Mouse (Mus musculus): Measurements from ENCODE around the gene Zfp472. TPM values are rescaled to one million over a fixed set of nuclear protein-coding genes. Genes with fewer than 3 reads are reported as not detected.
"Not testable (repeated sequence)": the region's sequence is repeated elsewhere in the genome, so short reads cannot be mapped to it uniquely, and the experiment has no call there.

The Zfp472 gene
- polyA plus RNA-seq, 1 experiment from 2014 or later, result 9.0 TPM

GRCm38 (mm10) chr17:32981361-32981760, 15.7 kb downstream of the Zfp472 start:
- no peaks in the 10 kb centered on the region for H3K9me3 ChIP-seq (ENCODE audit: control insufficient read depth, low read length)
- H3K36me3 ChIP-seq (ENCODE audit: control insufficient read depth, insufficient read depth, low read length), result peaks cover 36% of the 10 kb centered on the region
- ATAC-seq (ENCODE audit: low read depth), result no peak
- H3K27ac ChIP-seq (replicated peaks; ENCODE audit: low read depth, low read length), result no peak overlapping the region
- peak; percentile 53 for DNase-seq (ENCODE audit: low spot score)
- 75% methylated on average over 4 of the region's 4 CpGs for WGBS
- H3K4me1 ChIP-seq (ENCODE audit: control insufficient read depth, insufficient read depth, low read length), result no peaks in the 10 kb centered on the region
- no peak overlapping the region for H3K9ac ChIP-seq (ENCODE audit: low read depth, low read length)
- H3K4me3 ChIP-seq (ENCODE audit: low read depth, low read length), result no peak overlapping the region
- H3K27me3 ChIP-seq (replicated peaks; ENCODE audit: control insufficient read depth, insufficient read depth, low read length), result no peaks in the 10 kb centered on the region
- no peak overlapping the region for H3K4me2 ChIP-seq (ENCODE audit: low read depth, low read length)

- Histone ChIP-seq H3K36me3 (ENCODE audit: control insufficient read depth, insufficient read depth, low read length) (no peaks in the 10 kb centered on the region), H3K9ac (ENCODE audit: low read depth, low read length) (no peak overlapping the region), H3K4me1 (ENCODE audit: control insufficient read depth, insufficient read depth, low read length) (no peaks in the 10 kb centered on the region), H3K27me3 (replicated peaks; ENCODE audit: control insufficient read depth, insufficient read depth, low read length) (no peaks in the 10 kb centered on the region), H3K27ac (replicated peaks; ENCODE audit: low read depth, low read length) (no peak overlapping the region), H3K9me3 (ENCODE audit: control insufficient read depth, low read length) (no peaks in the 10 kb centered on the region), H3K4me2 (ENCODE audit: low read depth, low read length) (no peak overlapping the region), H3K4me3 (ENCODE audit: low read depth, low read length) (no peak overlapping the region)
- ATAC-seq (ENCODE audit: low read depth), result no peak
- WGBS, result 76% methylated on average over 4 of the region's 4 CpGs
- no peak for DNase-seq (ENCODE audit: low spot score)
Observed at GRCm38 (mm10) chr17:32986301-32986700, 20.7 kb downstream of the Zfp472 start.

GRCm38 (mm10) chr17:32991965-32992698, 26.5 kb downstream of the Zfp472 start:
- Histone ChIP-seq H3K4me3 (ENCODE audit: low read depth, low read length) (peak overlapping the region; percentile 57), H3K27ac (replicated peaks; ENCODE audit: low read depth, low read length) (peak overlapping the region; percentile 55; the same call in 1 of the 2 replicates), H3K36me3 (ENCODE audit: control insufficient read depth, insufficient read depth, low read length) (peaks cover 29% of the 10 kb centered on the region), H3K4me2 (ENCODE audit: low read depth, low read length) (peak overlapping the region; percentile 74), H3K9ac (ENCODE audit: low read depth, low read length) (peak overlapping the region; percentile 67), H3K9me3 (ENCODE audit: control insufficient read depth, low read length) (peaks cover 8% of the 10 kb centered on the region; the same call in 1 of the 2 replicates), H3K27me3 (replicated peaks; ENCODE audit: control insufficient read depth, insufficient read depth, low read length) (no peaks in the 10 kb centered on the region), H3K4me1 (ENCODE audit: control insufficient read depth, insufficient read depth, low read length) (peaks cover 11% of the 10 kb centered on the region; the same call in 1 of the 2 replicates)
- 69% methylated on average over 12 of the region's 12 CpGs for WGBS
- ATAC-seq (ENCODE audit: low read depth) (no peak), DNase-seq (ENCODE audit: low spot score) (peak; percentile 53)

GRCm38 (mm10) chr17:32992699-32993474, 27.3 kb downstream of the Zfp472 start, which contains the start of gene Zfp952:
Gene Zfp952, plus strand, starts transcription at chr17:32993129.
- Histone ChIP-seq H3K4me2 (ENCODE audit: low read depth, low read length) (peak within 1 kb of the TSS; percentile 74), H3K4me1 (ENCODE audit: control insufficient read depth, insufficient read depth, low read length) (peaks cover 11% of the 10 kb centered on the region; the same call in 1 of the 2 replicates), H3K4me3 (ENCODE audit: low read depth, low read length) (peak within 1 kb of the TSS; percentile 57), H3K27me3 (replicated peaks; ENCODE audit: control insufficient read depth, insufficient read depth, low read length) (no peaks in the 10 kb centered on the region), H3K27ac (replicated peaks; ENCODE audit: low read depth, low read length) (peak within 1 kb of the TSS; percentile 55), H3K9me3 (ENCODE audit: control insufficient read depth, low read length) (peaks cover 13% of the 10 kb centered on the region; the same call in 1 of the 2 replicates), H3K9ac (ENCODE audit: low read depth, low read length) (peak within 1 kb of the TSS; percentile 67), H3K36me3 (ENCODE audit: control insufficient read depth, insufficient read depth, low read length) (peaks cover 29% of the 10 kb centered on the region)
- DNase-seq (ENCODE audit: low spot score) (peak; percentile 96), ATAC-seq (ENCODE audit: low read depth) (peak; percentile 98)
- 1% methylated on average over 21 of the region's 21 CpGs for WGBS

- Histone ChIP-seq H3K4me2 (ENCODE audit: low read depth, low read length) (no peak overlapping the region), H3K27me3 (replicated peaks; ENCODE audit: control insufficient read depth, insufficient read depth, low read length) (no peaks in the 10 kb centered on the region), H3K36me3 (ENCODE audit: control insufficient read depth, insufficient read depth, low read length) (peaks cover 73% of the 10 kb centered on the region), H3K9me3 (ENCODE audit: control insufficient read depth, low read length) (peaks cover 46% of the 10 kb centered on the region), H3K4me1 (ENCODE audit: control insufficient read depth, insufficient read depth, low read length) (peaks cover 6% of the 10 kb centered on the region; the same call in 1 of the 2 replicates), H3K9ac (ENCODE audit: low read depth, low read length) (no peak overlapping the region), H3K27ac (replicated peaks; ENCODE audit: low read depth, low read length) (no peak overlapping the region), H3K4me3 (ENCODE audit: low read depth, low read length) (no peak overlapping the region)
- 92% methylated on average over 2 of the region's 2 CpGs for WGBS
- DNase-seq (ENCODE audit: low spot score) (no peak), ATAC-seq (ENCODE audit: low read depth) (no peak)
Observed at GRCm38 (mm10) chr17:32998492-32998891, 32.9 kb downstream of the Zfp472 start.

GRCm38 (mm10) chr17:33008337-33008736, 42.7 kb downstream of the Zfp472 start:
- WGBS, result 49% methylated on average over 9 of the region's 9 CpGs
- Histone ChIP-seq H3K4me2 (ENCODE audit: low read depth, low read length) (no peak overlapping the region), H3K4me3 (ENCODE audit: low read depth, low read length) (no peak overlapping the region), H3K9me3 (ENCODE audit: control insufficient read depth, low read length) (peaks cover 25% of the 10 kb centered on the region), H3K4me1 (ENCODE audit: control insufficient read depth, insufficient read depth, low read length) (no peaks in the 10 kb centered on the region), H3K27me3 (replicated peaks; ENCODE audit: control insufficient read depth, insufficient read depth, low read length) (no peaks in the 10 kb centered on the region), H3K36me3 (ENCODE audit: control insufficient read depth, insufficient read depth, low read length) (peaks cover 26% of the 10 kb centered on the region), H3K27ac (replicated peaks; ENCODE audit: low read depth, low read length) (no peak overlapping the region), H3K9ac (ENCODE audit: low read depth, low read length) (no peak overlapping the region)
- ATAC-seq (ENCODE audit: low read depth), result no peak
- DNase-seq (ENCODE audit: low spot score), result no peak

- ATAC-seq (ENCODE audit: low read depth); H3K4me1 ChIP-seq (ENCODE audit: control insufficient read depth, insufficient read depth, low read length); H3K4me3 ChIP-seq (ENCODE audit: low read depth, low read length); H3K4me2 ChIP-seq (ENCODE audit: low read depth, low read length); H3K9ac ChIP-seq (ENCODE audit: low read depth, low read length); DNase-seq (ENCODE audit: low spot score); H3K27ac ChIP-seq (replicated peaks; ENCODE audit: low read depth, low read length); H3K27me3 ChIP-seq (replicated peaks; ENCODE audit: control insufficient read depth, insufficient read depth, low read length): not testable (repeated sequence)
- Histone ChIP-seq H3K36me3 (ENCODE audit: control insufficient read depth, insufficient read depth, low read length) (peaks cover 82% of the 10 kb centered on the region), H3K9me3 (ENCODE audit: control insufficient read depth, low read length) (peaks cover 87% of the 10 kb centered on the region)
Observed at GRCm38 (mm10) chr17:33020434-33020833, 54.8 kb downstream of the Zfp472 start.

Data from embryonic facial prominence, embryonic 14.5 days (tissue).